7 mouse cellular contexts compared by ENCODE assay signal in genomic region chr13:67375050-67375911, GRCm38 (mm10). TPM values are rescaled to one million over a fixed set of nuclear protein-coding genes. Genes with fewer than 3 reads are reported as not detected.
A peak's percentile ranks its signal among the peaks of the same experiment; 100 is the strongest.
DNase-seq lines count a peak whose midpoint lies in the region; ATAC-seq and TF ChIP-seq lines count a peak whose summit lies in the region.
"Not testable (repeated sequence)": the region's sequence is repeated elsewhere in the genome, so short reads cannot be mapped to it uniquely, and the experiment has no call there.

Gene Gm28041 (minus strand): TSS chr13:67375733.
Gene Zfp456 (minus strand): TSS chr13:67375810.

- not testable (repeated sequence) for H3K9me3 ChIP-seq in limb, embryonic 13.5 days; midbrain, embryonic 14.5 days (ENCODE audit: control insufficient read depth, low read length)

- TF ChIP-seq CTCF in embryonic fibroblast, embryonic 13.5 days (IDR thresholded peaks at IDR 0.05; ENCODE audit: borderline replicate concordance, insufficient read depth, low read length); spleen, adult 2 months (IDR thresholded peaks at IDR 0.05; ENCODE audit: extremely low read depth, insufficient read depth, insufficient read length, insufficient replicate concordance): not testable (repeated sequence)

- H3K27me3 ChIP-seq in limb, embryonic 13.5 days; midbrain, embryonic 14.5 days (ENCODE audit: control insufficient read depth, insufficient read depth, low read length); spleen, adult 2 months (ENCODE audit: control insufficient read depth, insufficient read depth, low read length): not testable (repeated sequence)

- not testable (repeated sequence) for H3K36me3 ChIP-seq in limb, embryonic 13.5 days; midbrain, embryonic 14.5 days (ENCODE audit: control insufficient read depth, insufficient read depth, low read length); spleen, adult 2 months (ENCODE audit: control insufficient read depth, insufficient read depth, low read length)

- peak; percentile 95 for ATAC-seq in limb, embryonic 13.5 days (ENCODE audit: low FRiP score, low read depth)
- ATAC-seq in midbrain, embryonic 14.5 days (ENCODE audit: low FRiP score, low TSS enrichment), result peak; percentile 70

- H3K9ac ChIP-seq in limb, embryonic 13.5 days, result peak within 1 kb of the TSS; percentile 48; the same call in 1 of the 2 replicates
- H3K9ac ChIP-seq in midbrain, embryonic 14.5 days (replicated peaks; ENCODE audit: low read length), result not testable (repeated sequence)

- not testable (repeated sequence) for H3K4me1 ChIP-seq in embryonic fibroblast, embryonic 13.5 days (ENCODE audit: control insufficient read depth, insufficient read depth, low read length); limb, embryonic 13.5 days; midbrain, embryonic 14.5 days (ENCODE audit: control insufficient read depth, insufficient read depth, low read length); spleen, adult 2 months (ENCODE audit: control insufficient read depth, insufficient read depth, insufficient read length)

- WGBS in limb, embryonic 13.5 days, result 16% methylated on average over 13 of the region's 15 CpGs
- WGBS in midbrain, embryonic 14.5 days, result 25% methylated on average over 14 of the region's 15 CpGs
- WGBS in spleen, adult 2 months, result 13% methylated on average over 15 of the region's 15 CpGs

- not testable (repeated sequence) for H3K27ac ChIP-seq in embryonic fibroblast, embryonic 13.5 days (ENCODE audit: insufficient read depth, low read length); limb, embryonic 13.5 days; midbrain, embryonic 14.5 days (replicated peaks; ENCODE audit: low read depth, low read length)
- H3K27ac ChIP-seq in spleen, adult 2 months (ENCODE audit: insufficient read depth, low read length), result peak within 1 kb of the TSS; percentile 82

- H3K4me3 ChIP-seq in embryonic fibroblast, embryonic 13.5 days (ENCODE audit: insufficient read depth, low read length), result peak within 1 kb of the TSS; percentile 78
- H3K4me3 ChIP-seq in limb, embryonic 13.5 days, result peak within 1 kb of the TSS; percentile 48
- peak within 1 kb of the TSS; percentile 32 for H3K4me3 ChIP-seq in midbrain, embryonic 14.5 days (replicated peaks; ENCODE audit: low read depth, low read length)
- peak within 1 kb of the TSS; percentile 66 for H3K4me3 ChIP-seq in spleen, adult 2 months (ENCODE audit: extremely low read depth, insufficient read depth, insufficient read length)

- peak within 1 kb of the TSS; percentile 62 for H3K4me2 ChIP-seq in limb, embryonic 13.5 days (replicated peaks)
- peak within 1 kb of the TSS; percentile 54 for H3K4me2 ChIP-seq in midbrain, embryonic 14.5 days (ENCODE audit: low read length)

- TF ChIP-seq POLR2A in embryonic fibroblast, embryonic 13.5 days (IDR thresholded peaks at IDR 0.05; ENCODE audit: low read depth, low read length), result peak; percentile 42; the same call in 1 of the 2 replicates
- TF ChIP-seq POLR2A in spleen, adult 2 months (IDR thresholded peaks at IDR 0.05; ENCODE audit: low read depth, low read length), result not testable (repeated sequence)

- DNase-seq in adrenal gland, postnatal 14 days, result peak; percentile 72
- peak; percentile 75 to 80 for DNase-seq in heart, adult 9 months (ENCODE audit: low spot score in 2 of 2)
- DNase-seq in kidney, adult 8-10 months, result peak; percentile 77 to 78
- peak; percentile 72 for DNase-seq in midbrain, embryonic 14.5 days
- peak; percentile 68 to 85 for DNase-seq in spleen, adult 2 months (ENCODE audit: low read depth in 1 of 2, low spot score in 2 of 2)

RNA-seq across cellular contexts. Expression of gene Gm28041, which starts in this region (rescaled TPM):
- 1.2 TPM in 1 of 2 replicates, not detected in the other for total RNA-seq in adrenal gland, postnatal 14 days (2021)
- 2.3 and 2.4 TPM in 2 replicates for polyA plus RNA-seq in embryonic fibroblast, embryonic 13.5 days (2011; ENCODE audit: insufficient read length, low read depth, missing spikeins)
- polyA plus RNA-seq in limb, embryonic 13.5 days (2015; fragmentation: Nextera tagmentation; extraction: Ambion mirVana), result 0.32 and 0.36 TPM in 2 replicates
- polyA plus RNA-seq in midbrain, embryonic 14.5 days (2014; fragmentation: Nextera tagmentation; extraction: Ambion mirVana), result 0.38 TPM in 1 of 2 replicates, not detected in the other
- polyA plus RNA-seq in spleen, adult 2 months (2012; rRNA removed), result 0.20 and 0.26 TPM in 2 replicates

RNA-seq across cellular contexts. Expression of gene Zfp456, which starts in this region (rescaled TPM):
- total RNA-seq in adrenal gland, postnatal 14 days (2021), result 1.4 and 3.5 TPM in 2 replicates
- polyA plus RNA-seq in embryonic fibroblast, embryonic 13.5 days (2011; ENCODE audit: insufficient read length, low read depth, missing spikeins), result 1.1 and 3.9 TPM in 2 replicates
- polyA plus RNA-seq in limb, embryonic 13.5 days (2015; fragmentation: Nextera tagmentation; extraction: Ambion mirVana), result 1.6 and 1.7 TPM in 2 replicates
- 0.78 and 0.93 TPM in 2 replicates for polyA plus RNA-seq in midbrain, embryonic 14.5 days (2014; fragmentation: Nextera tagmentation; extraction: Ambion mirVana)
- polyA plus RNA-seq in spleen, adult 2 months (2012; rRNA removed), result 0.19 and 0.30 TPM in 2 replicates

Comparison
In these comparisons a context has a peak if more than half of its experiments do, and no peak if none do; other contexts are left out.
1. Peak in DNase-seq, ATAC-seq, H3K4me3 ChIP-seq and H3K4me2 ChIP-seq in midbrain, embryonic 14.5 days; RNA of the genes that start here not detected or under 1 TPM.
2. Peak in DNase-seq, H3K4me3 ChIP-seq and H3K27ac ChIP-seq in spleen, adult 2 months; RNA of the genes that start here not detected or under 1 TPM.